Mouse (Mus musculus) macrophage (primary cell): ENCODE results near the gene Egfl7. TPM values are rescaled to one million over a fixed set of nuclear protein-coding genes. Genes with fewer than 3 reads are reported as not detected.

ENCODE experiments used
- H3K27ac ChIP-seq: fragments of 350-480 bp; formaldehyde crosslinking; 2 replicates; pipeline ENCODE4 v1.9.0; 2021
- H3K36me3 ChIP-seq: fragments of 350-480 bp; formaldehyde crosslinking; 2 replicates; pipeline ENCODE4 v1.9.0; 2021; ENCODE audit errors: inconsistent target
- H3K4me3 ChIP-seq: fragments of 350-480 bp; formaldehyde crosslinking; 2 replicates; pipeline ENCODE4 v1.9.0; 2021; ENCODE audit errors: inconsistent target
- H3K79me2 ChIP-seq: fragments of 350-480 bp; formaldehyde crosslinking; 2 replicates; pipeline ENCODE4 v1.9.0; 2021; ENCODE audit errors: inconsistent target
- WGBS: methylation state at CpG from one replicate; pipeline ENCODE4 v1.1.7; 2026; ENCODE audit warnings: inconsistent platforms; ENCODE audit not compliant: missing documents; 5-methylcytosine and 5-hydroxymethylcytosine counted together
- polyA plus RNA-seq: library from polyadenylated mRNA; stranded (reverse); fragments of 250-400 nt; gene quantifications from 3 replicates; pipeline ENCODE4 v1.2.4, GENCODE M21; 2018; ENCODE audit warnings: inconsistent platforms

Egfl7 gene
- polyA plus RNA-seq, 1 experiment from 2014 or later = 0.33 TPM

DNA sequence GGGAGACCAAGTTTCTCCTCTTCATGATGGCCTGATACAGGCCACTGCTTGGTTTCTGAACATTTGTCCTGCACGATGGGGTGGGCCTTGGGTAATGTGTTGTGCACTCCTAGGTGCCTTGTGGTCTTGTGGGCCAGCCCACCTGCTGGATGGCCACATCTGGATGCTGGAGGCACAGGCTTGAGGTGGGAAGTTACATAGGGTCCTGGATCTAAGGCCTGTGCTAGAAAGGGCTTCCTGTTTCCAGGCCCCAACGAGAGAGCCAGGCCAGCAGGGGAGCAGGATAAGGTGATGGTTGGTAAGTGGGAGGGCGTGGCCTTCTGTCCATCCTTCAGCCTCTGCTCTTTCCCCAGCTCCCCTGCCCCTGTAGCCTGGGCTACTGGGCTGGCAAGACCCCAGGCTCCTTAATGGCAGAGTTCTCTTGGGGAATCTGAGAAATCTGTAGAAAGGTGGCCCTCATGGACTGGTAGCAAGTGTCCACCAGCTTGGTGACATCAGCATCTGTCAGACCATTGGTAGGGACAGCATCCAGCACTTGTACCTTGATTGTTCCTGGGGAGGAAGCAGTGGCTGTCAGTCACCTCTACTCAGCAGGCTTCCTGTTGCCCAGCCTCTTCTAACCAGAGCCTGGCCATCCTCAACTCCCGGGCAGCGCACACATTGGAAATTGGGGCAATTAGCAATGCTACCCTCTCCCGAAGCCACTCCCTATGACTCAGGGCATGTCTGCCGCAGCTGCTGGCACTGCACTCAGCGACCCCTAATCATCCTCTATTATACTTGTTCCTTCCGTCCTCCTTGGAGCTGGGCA is 13.6 kb downstream of the Egfl7 start:
- Histone ChIP-seq H3K36me3 (peaks cover 28% of the 10 kb centered on the region; the same call in 1 of the 2 replicates), H3K4me3 (no peak overlapping the region), H3K79me2 (no peaks in the 10 kb centered on the region; the same call in 1 of the 2 replicates), H3K27ac (no peak overlapping the region)
- WGBS = 84% methylated on average over 9 of the region's 9 CpGs

DNA sequence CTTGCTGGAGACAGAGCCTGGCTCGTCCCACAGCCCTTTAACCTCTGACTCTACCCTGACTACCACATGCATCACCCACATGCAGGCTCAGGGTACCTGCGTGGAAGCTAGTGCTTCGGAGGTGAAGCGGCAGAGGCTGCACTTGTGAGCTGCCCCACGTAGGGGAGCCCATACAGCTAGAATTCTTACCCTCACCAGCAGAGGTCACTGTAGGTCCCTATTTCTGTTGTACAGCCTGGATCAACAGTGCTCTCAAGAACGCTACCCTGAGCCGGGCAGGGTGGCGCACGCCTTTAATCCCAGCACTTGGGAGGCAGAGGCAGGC is 14.2 kb downstream of the Egfl7 start:
- Histone ChIP-seq H3K4me3 (no peak overlapping the region), H3K79me2 (no peaks in the 10 kb centered on the region; the same call in 1 of the 2 replicates), H3K36me3 (peaks cover 28% of the 10 kb centered on the region; the same call in 1 of the 2 replicates), H3K27ac (no peak overlapping the region)
- 78% methylated on average over 4 of the region's 9 CpGs for WGBS

DNA sequence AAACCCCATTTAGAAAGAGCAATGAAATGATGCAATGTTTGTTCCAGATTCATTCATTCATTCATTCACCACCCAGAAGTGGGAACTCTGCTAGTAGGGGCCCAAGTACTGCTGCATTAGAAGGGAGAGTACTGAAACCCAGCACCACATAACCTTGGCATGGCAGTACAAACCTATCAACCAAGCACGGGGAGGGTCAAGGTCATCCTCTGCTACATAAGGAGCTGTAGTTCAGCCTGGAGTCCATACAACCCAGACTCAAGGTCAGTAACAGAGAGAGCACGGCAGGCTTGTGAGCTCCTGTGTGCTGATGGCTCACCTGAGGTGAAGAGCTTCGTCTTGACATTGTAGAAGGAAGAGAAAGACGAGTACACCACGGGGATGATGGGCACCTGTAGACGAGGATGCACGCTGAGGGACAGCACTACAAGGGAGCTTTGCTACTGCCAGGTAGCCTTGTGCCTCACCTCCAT is 14.7 kb downstream of the Egfl7 start:
- Histone ChIP-seq H3K79me2 (no peaks in the 10 kb centered on the region; the same call in 1 of the 2 replicates), H3K27ac (no peak overlapping the region), H3K36me3 (peaks cover 28% of the 10 kb centered on the region; the same call in 1 of the 2 replicates), H3K4me3 (no peak overlapping the region)
- WGBS = 96% methylated on average over 7 of the region's 7 CpGs

DNA sequence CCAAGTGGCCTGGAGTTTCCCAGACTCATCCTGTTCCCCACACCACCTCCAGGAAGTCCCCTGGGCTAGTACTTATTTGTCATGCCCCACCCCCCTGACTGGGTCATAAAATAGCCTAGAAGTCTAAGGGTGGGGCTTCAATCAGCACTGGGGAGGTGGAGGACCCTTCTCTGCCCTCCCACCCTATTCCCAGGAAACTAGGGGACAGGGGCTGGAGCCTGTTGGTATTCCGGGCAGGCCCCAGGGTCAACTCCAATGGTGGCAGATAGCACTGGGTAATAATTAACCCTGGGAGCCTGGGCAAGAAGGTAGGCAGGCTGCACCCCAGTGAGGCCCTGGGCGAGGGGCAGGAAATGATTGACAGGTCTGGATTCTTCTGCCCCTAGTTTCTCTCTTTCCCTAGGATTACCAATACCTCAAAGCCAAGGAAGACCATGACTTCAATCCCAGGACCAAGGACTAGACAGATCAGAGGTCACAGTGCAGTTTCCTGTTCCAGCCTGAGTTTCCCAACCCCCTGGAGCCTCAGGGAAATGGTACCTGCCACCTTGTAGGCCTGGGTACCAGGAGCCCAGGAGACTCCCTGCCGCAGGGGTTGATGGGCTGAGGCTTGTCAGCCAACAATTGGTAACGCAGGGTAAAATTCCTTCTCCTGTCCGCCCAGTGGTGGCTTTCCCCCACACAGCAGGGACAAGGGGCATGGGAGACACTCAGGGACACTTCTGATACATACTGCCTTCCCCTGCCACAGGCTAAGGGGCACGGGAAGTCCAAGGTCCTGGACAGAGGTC is 15.3 kb downstream of the Egfl7 start:
- H3K79me2 ChIP-seq = no peaks in the 10 kb centered on the region; the same call in 1 of the 2 replicates
- peaks cover 28% of the 10 kb centered on the region; the same call in 1 of the 2 replicates for H3K36me3 ChIP-seq
- no peak overlapping the region for H3K27ac ChIP-seq
- no peak overlapping the region for H3K4me3 ChIP-seq
- 84% methylated on average over 6 of the region's 6 CpGs for WGBS

DNA sequence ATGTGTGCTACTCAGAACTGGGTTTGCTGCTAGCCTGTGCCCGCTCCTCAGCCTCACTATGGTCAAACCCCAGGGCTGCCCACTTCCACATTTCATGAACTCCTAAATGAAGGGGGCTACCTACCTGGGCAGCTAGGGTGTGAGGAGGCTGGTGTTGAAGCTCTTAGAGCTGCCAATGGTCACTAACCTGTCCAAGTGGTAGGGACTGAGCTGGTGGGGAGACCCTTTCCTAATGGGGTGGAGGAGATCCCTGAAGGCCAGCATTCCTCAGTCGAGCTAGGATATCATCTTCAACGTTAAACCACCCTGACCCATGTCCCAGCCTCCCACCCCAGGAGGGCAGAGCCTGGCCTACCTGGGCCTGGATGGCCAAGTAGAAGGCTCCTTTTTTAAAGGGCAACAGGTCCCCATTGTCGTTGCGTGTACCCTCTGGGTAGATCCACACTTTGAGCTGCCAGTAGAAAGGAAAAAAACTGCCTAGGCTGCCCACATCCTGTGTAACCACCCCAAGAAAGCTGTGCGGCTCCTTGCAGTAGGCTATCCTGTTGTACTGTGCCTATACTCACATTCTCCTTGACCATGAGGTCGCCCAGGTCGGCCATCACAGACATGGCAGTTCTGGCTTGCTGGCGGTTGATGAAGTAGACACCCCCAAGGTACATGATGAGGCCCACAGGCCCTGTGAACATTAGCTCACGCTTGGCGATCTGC is 16.1 kb downstream of the Egfl7 start:
- Histone ChIP-seq H3K4me3 (no peak overlapping the region), H3K36me3 (peaks cover 28% of the 10 kb centered on the region; the same call in 1 of the 2 replicates)
- WGBS = 67% methylated on average over 11 of the region's 11 CpGs

DNA sequence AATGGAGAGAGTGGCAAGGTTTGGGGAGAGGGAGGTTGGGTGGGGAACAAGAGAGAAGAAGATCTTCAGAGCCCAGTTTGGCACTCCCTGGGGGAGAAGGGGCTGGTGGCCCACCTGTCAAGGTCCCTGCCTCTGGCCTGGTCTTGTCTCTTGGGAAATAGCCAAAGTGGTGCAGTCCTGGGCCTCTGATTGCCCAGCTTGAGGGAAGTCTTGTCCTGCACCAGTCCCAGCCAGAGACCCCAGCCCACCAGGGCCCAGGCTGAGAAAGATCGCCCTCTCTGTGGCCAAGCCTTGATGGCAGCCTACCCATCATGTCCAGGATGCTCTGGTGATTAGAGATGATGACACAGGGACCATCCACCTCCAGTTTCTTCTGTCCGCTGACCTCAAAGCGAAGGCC is 17.1 kb downstream of the Egfl7 start:
- no peak overlapping the region for H3K4me3 ChIP-seq
- H3K27ac ChIP-seq = no peak overlapping the region
- no peaks in the 10 kb centered on the region; the same call in 1 of the 2 replicates for H3K79me2 ChIP-seq
- WGBS = 91% methylated on average over 3 of the region's 3 CpGs
- H3K36me3 ChIP-seq = peaks cover 28% of the 10 kb centered on the region; the same call in 1 of the 2 replicates

More for the DNA sequence above, 16.1 kb downstream of the Egfl7 start:
- H3K27ac ChIP-seq = no peak overlapping the region
- H3K79me2 ChIP-seq = no peaks in the 10 kb centered on the region; the same call in 1 of the 2 replicates

DNA sequence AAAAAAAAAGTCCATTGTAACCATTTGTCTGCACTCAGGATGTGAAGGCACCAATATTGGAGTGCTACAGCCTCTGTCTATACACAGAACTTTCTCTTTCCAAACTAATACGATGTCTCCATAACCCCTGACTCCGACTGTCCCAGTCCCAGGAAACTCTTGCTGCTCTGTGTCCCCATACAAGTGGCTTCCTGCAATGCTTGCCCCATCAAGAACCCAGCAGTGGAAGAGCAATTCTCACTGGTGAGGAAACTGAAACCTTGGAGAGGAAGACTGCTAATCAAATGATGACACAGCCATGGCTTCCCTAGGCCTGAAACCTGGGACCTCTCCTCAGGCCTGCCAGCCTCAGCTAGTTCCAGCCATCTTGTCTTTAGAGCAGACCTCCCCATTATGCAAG is 18.0 kb downstream of the Egfl7 start:
- 65% methylated on average over 2 of the region's 2 CpGs for WGBS
- Histone ChIP-seq H3K79me2 (peaks cover 8% of the 10 kb centered on the region; the same call in 1 of the 2 replicates), H3K4me3 (no peak overlapping the region), H3K27ac (no peak overlapping the region), H3K36me3 (peaks cover 28% of the 10 kb centered on the region; the same call in 1 of the 2 replicates)

DNA sequence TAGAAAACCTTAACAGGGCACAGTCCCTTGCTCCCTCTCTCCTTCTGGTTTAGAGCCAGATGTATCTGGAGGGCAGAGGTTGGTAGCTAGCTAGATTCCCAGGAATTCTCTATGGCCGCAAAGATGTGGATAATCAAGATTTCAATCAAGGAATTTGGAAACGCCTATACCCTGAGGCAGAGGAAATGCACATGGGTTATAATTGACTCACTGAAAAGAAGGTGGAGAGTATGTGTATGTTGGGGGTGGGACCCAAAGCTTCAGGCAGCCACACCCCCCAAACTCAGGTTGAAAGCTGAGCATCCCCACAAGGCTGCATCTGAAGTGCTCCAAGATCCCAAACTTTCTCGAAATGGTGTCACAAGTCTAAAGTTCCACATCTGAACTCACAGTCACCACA is 18.6 kb downstream of the Egfl7 start:
- Histone ChIP-seq H3K4me3 (no peak overlapping the region), H3K27ac (no peak overlapping the region)
- 95% methylated on average over 2 of the region's 3 CpGs for WGBS

DNA sequence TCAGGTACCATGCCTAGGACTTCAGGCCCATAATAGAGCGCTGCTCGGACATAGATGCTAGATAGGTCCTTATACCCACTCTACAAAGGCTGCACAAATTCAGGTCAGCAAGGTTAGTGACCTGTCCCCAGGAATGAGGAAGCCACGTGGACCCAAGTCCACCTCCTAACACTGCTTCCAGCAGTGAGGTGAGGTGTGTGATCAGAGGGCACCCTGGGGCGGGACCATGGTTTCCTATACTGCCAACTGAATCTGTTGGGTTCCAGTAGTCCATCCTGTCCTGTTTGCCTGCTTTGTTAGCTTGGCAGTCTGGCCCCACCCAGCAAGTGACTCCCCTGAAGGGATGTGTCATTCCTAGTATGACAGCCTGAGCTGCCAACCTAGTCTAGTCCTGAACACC is 20.2 kb downstream of the Egfl7 start:
- Histone ChIP-seq H3K79me2 (peaks cover 15% of the 10 kb centered on the region; the same call in 1 of the 2 replicates), H3K4me3 (no peak overlapping the region), H3K36me3 (peaks cover 12% of the 10 kb centered on the region; the same call in 1 of the 2 replicates), H3K27ac (no peak overlapping the region)
- 78% methylated on average over 4 of the region's 4 CpGs for WGBS

More for the DNA sequence above, 18.6 kb downstream of the Egfl7 start:
- Histone ChIP-seq H3K36me3 (peaks cover 22% of the 10 kb centered on the region; the same call in 1 of the 2 replicates), H3K79me2 (peaks cover 15% of the 10 kb centered on the region; the same call in 1 of the 2 replicates)

DNA sequence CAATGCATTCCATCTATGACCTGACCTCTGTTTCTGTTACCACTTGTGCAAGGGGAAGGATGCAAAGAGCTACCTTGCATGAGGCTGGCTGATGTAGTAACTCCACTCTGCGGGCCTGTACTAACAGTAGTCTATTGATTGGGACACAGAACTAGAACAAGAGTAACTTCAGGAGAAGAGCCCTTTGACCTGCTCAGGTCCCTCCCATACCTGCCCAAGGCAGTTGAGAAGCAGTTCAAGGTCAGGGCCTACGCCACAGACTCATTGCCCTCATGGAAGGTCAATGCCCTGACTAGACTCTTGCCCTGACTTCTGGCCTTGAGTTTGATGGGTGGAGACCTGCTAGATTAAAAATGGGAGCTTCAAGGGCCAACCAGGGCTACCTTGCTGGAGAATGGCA is 20.9 kb downstream of the Egfl7 start:
- WGBS = 94% methylated on average over 2 of the region's 2 CpGs

DNA sequence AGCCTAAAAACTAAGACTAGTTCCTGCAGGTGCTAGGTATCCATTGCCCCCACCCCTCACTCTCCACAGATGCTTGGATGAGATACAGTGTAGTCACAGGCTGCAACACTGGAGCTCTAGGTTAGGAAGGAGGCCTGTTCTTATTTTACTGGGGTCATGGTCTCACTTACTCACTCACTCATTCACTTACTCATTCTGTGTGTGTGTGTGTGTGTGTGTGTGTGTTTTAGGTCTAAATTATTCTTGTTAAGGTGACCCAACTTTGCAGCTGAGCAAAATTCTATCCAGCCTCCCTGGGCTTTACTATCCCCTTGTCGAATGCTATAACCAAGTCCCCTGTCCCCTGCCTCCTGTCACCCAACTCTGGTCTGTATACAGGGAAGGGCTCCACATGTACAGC is 21.8 kb downstream of the Egfl7 start:
- WGBS = 67% methylated on average over 1 of the region's 1 CpGs
- H3K27ac ChIP-seq = no peak overlapping the region
- no peaks in the 10 kb centered on the region for H3K36me3 ChIP-seq
- no peak overlapping the region for H3K4me3 ChIP-seq
- peaks cover 15% of the 10 kb centered on the region; the same call in 1 of the 2 replicates for H3K79me2 ChIP-seq

More for the DNA sequence above, 20.9 kb downstream of the Egfl7 start:
- Histone ChIP-seq H3K4me3 (no peak overlapping the region), H3K79me2 (peaks cover 15% of the 10 kb centered on the region; the same call in 1 of the 2 replicates), H3K27ac (no peak overlapping the region), H3K36me3 (0 out of 2 replicates have a peak, but pooled peaks cover 6% of the 10 kb centered on the region)

DNA sequence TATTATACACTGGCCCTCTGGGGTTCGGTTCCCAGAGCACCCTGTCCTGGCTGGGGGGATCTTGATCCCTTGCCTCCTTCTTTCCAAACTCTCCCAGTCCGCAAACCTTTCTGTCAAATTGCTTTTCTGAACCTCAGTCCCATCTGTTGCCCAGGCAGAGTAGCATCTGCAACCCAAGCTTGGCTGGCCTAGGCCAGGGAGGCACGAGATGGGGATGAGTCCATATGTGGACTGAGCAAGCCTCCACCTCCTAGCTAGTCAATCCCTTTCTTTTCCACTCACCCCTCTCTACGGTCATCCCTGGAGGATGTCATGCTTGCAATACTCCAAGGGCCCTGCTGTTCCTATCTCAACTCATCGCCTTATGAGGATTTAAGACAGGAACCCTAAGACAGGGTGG is 22.8 kb downstream of the Egfl7 start:
- WGBS = 96% methylated on average over 5 of the region's 5 CpGs
- Histone ChIP-seq H3K4me3 (no peak overlapping the region), H3K36me3 (no peaks in the 10 kb centered on the region), H3K79me2 (peaks cover 15% of the 10 kb centered on the region; the same call in 1 of the 2 replicates), H3K27ac (no peak overlapping the region)

DNA sequence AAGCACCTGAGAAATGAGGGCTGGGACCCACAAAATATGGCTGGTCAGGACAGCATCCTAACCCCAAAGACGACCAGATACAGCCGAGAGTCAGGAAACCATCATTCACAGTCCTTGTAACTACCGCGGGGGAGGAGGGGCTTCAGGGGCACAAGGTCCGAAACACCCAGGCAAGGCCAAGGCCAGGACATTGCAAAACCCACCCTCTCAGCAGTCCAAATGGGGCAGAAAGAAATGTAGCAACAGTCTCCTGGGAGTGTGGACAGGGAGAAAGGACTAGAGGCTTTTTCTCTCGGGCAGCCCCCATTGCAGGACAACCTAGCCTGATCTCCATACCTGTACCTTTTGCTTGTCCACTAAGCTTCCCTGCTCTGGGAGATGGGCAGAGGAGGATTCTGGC is 23.3 kb downstream of the Egfl7 start:
- 9% methylated on average over 6 of the region's 6 CpGs for WGBS
- Histone ChIP-seq H3K27ac (no peak overlapping the region), H3K4me3 (peak overlapping the region; percentile 57), H3K36me3 (no peaks in the 10 kb centered on the region), H3K79me2 (peaks cover 15% of the 10 kb centered on the region; the same call in 1 of the 2 replicates)
